Mouse (Mus musculus): ENCODE measurements at regions not wholly inside any gene's neighbourhood (a gene's known extent, or its start where the extent isn't known, plus 50 kb on each side); places are given as distances from the start of the nearest gene placed in this dataset.

- TF ChIP-seq POLR2A (IDR thresholded peaks at IDR 0.05; ENCODE audit: borderline replicate concordance, insufficient read depth, low read length), result no peak
- no peak for TF ChIP-seq CTCF (IDR thresholded peaks at IDR 0.05; ENCODE audit: borderline replicate concordance, insufficient read depth, low read depth, low read length)
Measured at GRCm38 (mm10) chr2:45169429-45170070, 52.4 kb upstream of the Zeb2 start.
